In the genomic region with DNA sequence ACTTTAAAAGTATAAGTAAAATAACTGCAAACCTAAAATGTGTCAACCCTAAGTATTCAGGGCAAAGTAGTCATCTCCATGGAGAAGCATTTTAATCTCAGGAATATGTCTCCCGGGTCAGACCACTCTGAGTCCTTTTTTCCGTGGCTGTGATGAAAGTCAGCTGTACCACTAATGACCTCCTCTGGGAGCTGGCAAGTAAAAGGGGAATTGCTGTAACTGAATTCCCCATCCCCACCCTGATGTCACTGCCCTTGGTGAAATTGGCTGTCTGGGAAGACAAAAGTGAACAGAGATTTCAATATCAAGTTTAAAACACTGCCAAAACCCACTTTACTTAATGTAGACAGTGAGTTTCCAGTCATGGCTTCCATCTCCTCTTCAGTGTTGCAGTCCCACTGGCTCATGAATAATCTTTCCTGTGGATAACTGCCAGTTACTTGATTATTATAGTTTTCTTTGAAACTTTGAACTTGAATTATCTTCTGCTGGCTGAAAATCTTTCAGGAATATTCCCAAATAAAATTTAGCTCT, we compare ENCODE assay signal across 13 mouse cellular contexts. TPM values are rescaled to one million over a fixed set of nuclear protein-coding genes. Genes with fewer than 3 reads are reported as not detected.
DNase-seq lines count a peak whose midpoint lies in the region; ATAC-seq lines count a peak whose summit lies in the region.
"Had no signal": no experiment of that assay in that cellular context is flagged by ENCODE, and none has a peak within 500 bp of the region (broad histone marks: within the 10 kb centered on the region; RNA-seq: fewer than 3 reads in every experiment).

No protein-coding gene starts in this region.

- no peak overlapping the region for H3K4me2 ChIP-seq in heart, embryonic 13.5 days
- H3K4me2 ChIP-seq: forebrain, embryonic 13.5 days had no signal

- no peak for ATAC-seq in heart, embryonic 13.5 days (ENCODE audit: extremely low read depth, insufficient number of reproducible peaks, low FRiP score, low TSS enrichment)
- ATAC-seq: activated CD4-positive, CD25-positive, alpha-beta regulatory T cell, adult 4 months; forebrain, embryonic 13.5 days had no signal

- no peak overlapping the region for H3K4me3 ChIP-seq in heart, embryonic 13.5 days
- H3K4me3 ChIP-seq: forebrain, embryonic 13.5 days had no signal

- WGBS in heart, embryonic 13.5 days, result 44% methylated on average over 2 of the region's 2 CpGs

- DNase-seq in embryo, embryonic 11 days, result peak; percentile 6
- no peak for DNase-seq in embryo, embryonic 10 days (ENCODE audit: low spot score)
- DNase-seq in kidney, postnatal 10 days, result peak; percentile 38
- no peak for DNase-seq in kidney, adult 9 months
- DNase-seq in lung, postnatal 36 days, result peak; percentile 64
- DNase-seq in thymus, postnatal 10 days (ENCODE audit: low spot score in 2 of 2), result no peak
- no peak for DNase-seq in testis, postnatal 14 days (ENCODE audit: low spot score)
- DNase-seq: layer of hippocampus, adult 9-11 months; right cerebral cortex, postnatal 14 days had no signal

- no peaks in the 10 kb centered on the region for H3K36me3 ChIP-seq in heart, embryonic 13.5 days
- H3K36me3 ChIP-seq: G1E had no signal

- H3K27ac ChIP-seq in heart, embryonic 13.5 days (replicated peaks), result 0 out of 2 replicates have a peak overlapping the region, but pooled peaks have one; percentile 5
- H3K27ac ChIP-seq: forebrain, embryonic 13.5 days had no signal

- no peaks in the 10 kb centered on the region for H3K27me3 ChIP-seq in heart, embryonic 13.5 days (replicated peaks)
- H3K27me3 ChIP-seq: forebrain, embryonic 13.5 days had no signal

- H3K9me3 ChIP-seq in heart, embryonic 13.5 days, result no peaks in the 10 kb centered on the region; the same call in 1 of the 2 replicates
- H3K9me3 ChIP-seq: forebrain, embryonic 13.5 days; G1E had no signal

- no peaks in the 10 kb centered on the region for H3K4me1 ChIP-seq in heart, embryonic 13.5 days
- H3K4me1 ChIP-seq: forebrain, embryonic 13.5 days had no signal

- no peak overlapping the region for H3K9ac ChIP-seq in heart, embryonic 13.5 days
- H3K9ac ChIP-seq: forebrain, embryonic 13.5 days had no signal

RNA-seq across cellular contexts. Expression of gene Col3a1, which starts 35.3 kb away (rescaled TPM):
- polyA plus RNA-seq in heart, embryonic 13.5 days (2015; fragmentation: Nextera tagmentation; extraction: Ambion mirVana), result 650 and 772 TPM in 2 replicates
- polyA plus RNA-seq: activated CD4-positive, CD25-positive, alpha-beta regulatory T cell, adult 4 months; G1E had no signal

Comparison
In these comparisons a context has a peak if more than half of its experiments do, and no peak if none do; other contexts are left out.
1. DNase-seq: peak in embryo, embryonic 11 days (single experiment), kidney, postnatal 10 days (single experiment) and lung, postnatal 36 days (single experiment); none in embryo, embryonic 10 days (single experiment), kidney, adult 9 months (single experiment), thymus, postnatal 10 days (0 of 2) and testis, postnatal 14 days (single experiment).